Mouse (Mus musculus) E14TG2a.4 (cell line): Measurements from ENCODE around the gene Slc39a2.

Source experiments
- CTCF ChIP-seq: conservative IDR thresholded peaks from 2 replicates; pipeline ENCODE4 v1.5.1; 2014; ENCODE audit warnings: low read length
- POU5F1 ChIP-seq: IDR thresholded peaks from 2 replicates; pipeline ENCODE4 v1.6.1; 2014; ENCODE audit warnings: low read length, borderline replicate concordance

- TF ChIP-seq CTCF (no peak), POU5F1 (no peak)
These were observed 18.6 kb downstream of the Slc39a2 start for GRCm38 (mm10) chr14:51911301-51911700.
